Mouse (Mus musculus): ENCODE results near the gene Aloxe3. TPM values are rescaled to one million over a fixed set of nuclear protein-coding genes. Genes with fewer than 3 reads are reported as not detected.

The Aloxe3 gene
- polyA plus RNA-seq, 1 experiment = 0.01 TPM

- no peak for TF ChIP-seq MYOG (IDR thresholded peaks at IDR 0.05; ENCODE audit: control insufficient read depth in 1 of 3, insufficient read depth in 1 of 3, insufficient read length in 2 of 3, low read depth in 2 of 3)
- peak; percentile 39; the same call in 1 of the 2 replicates for TF ChIP-seq CEBPB (IDR thresholded peaks at IDR 0.05; ENCODE audit: insufficient read depth, poor library complexity, severe bottlenecking)
- TF ChIP-seq MAX (IDR thresholded peaks at IDR 0.05; ENCODE audit: low read depth) = no peak
- TF ChIP-seq TCF12 (IDR thresholded peaks at IDR 0.05; ENCODE audit: insufficient read depth, poor library complexity, severe bottlenecking) = no peak
- TF ChIP-seq USF1 (IDR thresholded peaks at IDR 0.05; ENCODE audit: low read depth) = peak; percentile 40
- H3K27me3 ChIP-seq (ENCODE audit: control insufficient read depth, insufficient read depth, insufficient read length) = no peaks in the 10 kb centered on the region
- no peaks in the 10 kb centered on the region for H3K36me3 ChIP-seq (ENCODE audit: control insufficient read depth, insufficient read depth)
- no peaks in the 10 kb centered on the region for H3K79me2 ChIP-seq (ENCODE audit: control insufficient read depth, insufficient read depth)
- H3K4me3 ChIP-seq = peak overlapping the region; percentile 68
- peak overlapping the region; percentile 82 for H3K4me2 ChIP-seq (ENCODE audit: low read depth)
- H3ac ChIP-seq (ENCODE audit: control insufficient read depth, insufficient read length) = peak overlapping the region; percentile 82
Observed at GRCm38 (mm10) chr11:69123056-69123692, 2.5 kb upstream of the Aloxe3 start.

DNA sequence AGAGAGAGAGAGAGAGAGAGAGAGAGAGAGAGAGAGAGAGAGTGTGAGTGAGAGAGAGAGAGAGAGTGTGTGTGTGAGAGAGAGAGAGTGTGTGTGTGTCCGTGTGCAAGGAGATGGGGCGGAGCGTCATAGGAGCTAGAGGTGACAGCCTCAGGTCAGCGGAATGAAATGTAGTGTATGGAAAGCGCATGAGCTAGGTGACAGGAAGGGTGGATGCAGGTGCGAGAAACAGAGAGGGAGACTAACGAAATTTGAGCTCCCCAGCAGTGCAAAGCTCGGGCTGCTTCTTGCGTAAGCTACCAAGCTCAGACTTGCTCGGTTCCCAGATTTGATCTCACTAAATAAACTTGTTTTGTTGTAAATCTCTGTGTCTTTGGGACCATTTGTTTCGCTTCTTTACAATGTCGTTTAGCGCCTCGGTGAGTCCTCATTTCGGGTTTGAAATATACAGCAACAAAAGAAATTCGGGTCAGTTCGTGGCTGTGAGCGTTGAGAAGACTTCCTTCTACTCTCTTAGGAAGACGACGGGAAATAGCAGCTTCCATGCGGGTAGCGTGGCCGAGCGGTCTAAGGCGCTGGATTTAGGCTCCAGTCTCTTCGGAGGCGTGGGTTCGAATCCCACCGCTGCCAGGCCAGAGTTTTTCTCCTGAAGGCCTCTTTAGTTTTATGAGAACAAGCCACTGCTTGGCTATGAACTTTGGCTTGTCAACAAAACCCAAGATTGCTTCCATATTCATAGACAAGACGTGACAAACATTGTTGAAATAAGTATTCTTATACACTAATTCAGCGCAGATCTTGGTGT lies 1.8 kb upstream of the Aloxe3 start:
- peak overlapping the region; percentile 68 for H3K4me3 ChIP-seq
- TF ChIP-seq E2F4 (IDR thresholded peaks at IDR 0.05; ENCODE audit: insufficient read depth) (peak; percentile 42), USF1 (IDR thresholded peaks at IDR 0.05; ENCODE audit: low read depth) (no peak), TCF12 (IDR thresholded peaks at IDR 0.05; ENCODE audit: insufficient read depth, poor library complexity, severe bottlenecking) (no peak), POLR2AphosphoS2 (IDR thresholded peaks at IDR 0.05; ENCODE audit: insufficient read length, low read depth) (no peak), REST (IDR thresholded peaks at IDR 0.05; ENCODE audit: insufficient read depth, insufficient read length) (no peak), MAX (IDR thresholded peaks at IDR 0.05; ENCODE audit: low read depth) (no peak)
- no peaks in the 10 kb centered on the region for H3K36me3 ChIP-seq (ENCODE audit: control insufficient read depth, insufficient read depth)
- peak overlapping the region; percentile 82 for H3ac ChIP-seq (ENCODE audit: control insufficient read depth, insufficient read length)
- peak overlapping the region; percentile 82 for H3K4me2 ChIP-seq (ENCODE audit: low read depth)
- H3K27me3 ChIP-seq (ENCODE audit: control insufficient read depth, insufficient read depth, insufficient read length) = no peaks in the 10 kb centered on the region
- no peaks in the 10 kb centered on the region for H3K79me2 ChIP-seq (ENCODE audit: control insufficient read depth, insufficient read depth)

GRCm38 (mm10) chr11:69124498-69124847 lies 1.2 kb upstream of the Aloxe3 start:
- H3K27me3 ChIP-seq (ENCODE audit: control insufficient read depth, insufficient read depth, insufficient read length) = no peaks in the 10 kb centered on the region
- H3K79me2 ChIP-seq (ENCODE audit: control insufficient read depth, insufficient read depth) = no peaks in the 10 kb centered on the region
- peak overlapping the region; percentile 68 for H3K4me3 ChIP-seq
- H3K4me2 ChIP-seq (ENCODE audit: low read depth) = no peak overlapping the region
- no peaks in the 10 kb centered on the region for H3K36me3 ChIP-seq (ENCODE audit: control insufficient read depth, insufficient read depth)
- no peak overlapping the region for H3ac ChIP-seq (ENCODE audit: control insufficient read depth, insufficient read length)
- TF ChIP-seq MYOG (IDR thresholded peaks at IDR 0.05; ENCODE audit: control insufficient read depth in 1 of 3, insufficient read depth in 1 of 3, insufficient read length in 2 of 3, low read depth in 2 of 3) = no peak
- TF ChIP-seq E2F4 (IDR thresholded peaks at IDR 0.05; ENCODE audit: insufficient read depth) = peak; percentile 20

DNA sequence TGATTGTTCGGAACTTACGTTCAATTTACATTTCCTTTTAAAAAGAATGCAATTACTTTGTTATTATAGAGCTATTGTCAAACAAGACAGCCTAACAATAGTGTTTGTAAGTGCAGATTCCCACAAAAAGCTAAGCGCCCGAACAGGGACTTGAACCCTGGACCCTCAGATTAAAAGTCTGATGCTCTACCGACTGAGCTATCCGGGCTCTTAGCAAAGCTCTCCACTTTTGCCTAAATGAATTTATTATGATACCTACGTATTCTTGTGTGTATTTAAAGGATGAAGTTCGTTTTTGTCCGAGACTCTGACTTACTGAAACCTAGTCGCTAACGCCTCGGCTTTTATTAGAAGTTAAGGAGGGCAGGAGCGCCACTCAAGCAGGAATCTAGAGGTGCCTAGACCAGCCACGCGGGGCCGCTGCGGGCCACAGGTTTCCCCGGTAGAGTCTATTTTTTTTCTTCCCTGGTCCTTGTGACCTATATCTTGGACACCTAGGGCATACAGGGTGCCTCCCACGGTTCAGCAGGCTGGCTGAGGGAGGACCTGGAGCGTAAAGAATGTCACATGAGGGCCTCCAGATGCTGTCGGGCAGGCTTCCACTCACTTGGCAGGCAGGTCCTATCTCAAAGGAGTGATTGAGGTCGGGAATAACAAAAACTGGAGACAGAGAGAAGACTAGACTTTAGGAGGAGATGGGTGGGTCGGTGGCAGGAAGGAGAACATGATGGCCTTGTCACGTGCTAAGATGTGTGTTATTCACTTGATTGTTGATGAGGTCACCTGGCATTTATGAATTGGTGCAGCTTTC lies 450 bp upstream of the Aloxe3 start:
- Histone ChIP-seq H3K79me2 (ENCODE audit: control insufficient read depth, insufficient read depth) (no peaks in the 10 kb centered on the region), H3K27me3 (ENCODE audit: control insufficient read depth, insufficient read depth, insufficient read length) (no peaks in the 10 kb centered on the region), H3K4me2 (ENCODE audit: low read depth) (peak overlapping the region; percentile 77), H3K36me3 (ENCODE audit: control insufficient read depth, insufficient read depth) (no peaks in the 10 kb centered on the region), H3ac (ENCODE audit: control insufficient read depth, insufficient read length) (no peak overlapping the region), H3K4me3 (peak overlapping the region; percentile 26)
- TF ChIP-seq TCF3 (IDR thresholded peaks at IDR 0.05; ENCODE audit: insufficient read length, low read depth) (no peak), POLR2A (IDR thresholded peaks at IDR 0.05; ENCODE audit: insufficient read length, low read depth) (no peak), REST (IDR thresholded peaks at IDR 0.05; ENCODE audit: insufficient read depth, insufficient read length) (no peak), POLR2AphosphoS2 (IDR thresholded peaks at IDR 0.05; ENCODE audit: insufficient read length, low read depth) (no peak), USF1 (IDR thresholded peaks at IDR 0.05; ENCODE audit: low read depth) (peak; percentile 51), E2F4 (IDR thresholded peaks at IDR 0.05; ENCODE audit: insufficient read depth) (peak; percentile 14), CEBPB (IDR thresholded peaks at IDR 0.05; ENCODE audit: insufficient read depth, poor library complexity, severe bottlenecking) (0 out of 2 replicates have a peak, but pooled peaks have one; percentile 7), MYOD1 (IDR thresholded peaks at IDR 0.05; ENCODE audit: control insufficient read depth in 1 of 3, insufficient read length in 2 of 3, low read depth in 2 of 3) (no peak), MAX (IDR thresholded peaks at IDR 0.05; ENCODE audit: low read depth) (no peak), SRF (IDR thresholded peaks at IDR 0.05; ENCODE audit: control insufficient read depth, insufficient read length, low read depth) (no peak), MYOG (IDR thresholded peaks at IDR 0.05; ENCODE audit: control insufficient read depth in 1 of 3, insufficient read depth in 1 of 3, insufficient read length in 2 of 3, low read depth in 2 of 3) (no peak), TCF12 (IDR thresholded peaks at IDR 0.05; ENCODE audit: insufficient read depth, poor library complexity, severe bottlenecking) (no peak)

All from myocyte (in vitro differentiated cells).